Mouse (Mus musculus): ENCODE results near the gene Ralgapa1.

Gene Ralgapa1

GRCm38 (mm10) chr12:55820661-55821314 lies at the start of gene Ralgapa1:
Gene Ralgapa1 (minus strand): TSS chr12:55821167.
- DNase-seq (ENCODE audit: extremely low read depth, low read depth) = peak; percentile 76

- no peak for DNase-seq (ENCODE audit: extremely low read depth, low read depth)
Observed at GRCm38 (mm10) chr12:55869622-55870322, 48.8 kb upstream of the Ralgapa1 start.

DNA sequence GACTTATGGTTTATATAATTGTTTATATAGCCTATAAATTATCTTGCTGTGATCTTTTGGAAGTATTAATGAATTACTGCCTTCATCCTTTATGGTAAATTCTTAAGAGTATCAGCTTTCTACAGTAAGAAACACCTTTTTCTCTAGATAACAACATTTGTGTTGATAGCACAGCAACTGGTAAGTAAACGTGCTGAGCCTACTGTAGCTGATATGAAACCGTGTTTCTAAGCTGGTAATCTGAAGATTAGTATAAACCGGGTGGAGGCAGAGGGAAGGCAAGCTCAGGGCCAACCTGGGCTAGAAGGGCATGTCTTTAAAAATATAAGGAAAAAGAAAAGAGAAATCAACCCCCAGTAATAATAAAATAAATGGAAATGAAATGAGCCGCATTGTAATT lies 46.8 kb upstream of the Ralgapa1 start:
- DNase-seq (ENCODE audit: extremely low read depth, low read depth) = no peak

- no peak for DNase-seq (ENCODE audit: extremely low read depth, low read depth)
Observed at GRCm38 (mm10) chr12:55860631-55861030, 39.7 kb upstream of the Ralgapa1 start.

GRCm38 (mm10) chr12:55859409-55860349 lies 38.7 kb upstream of the Ralgapa1 start:
- DNase-seq (ENCODE audit: extremely low read depth, low read depth) = no peak

GRCm38 (mm10) chr12:55850650-55851049 lies 29.7 kb upstream of the Ralgapa1 start:
- no peak for DNase-seq (ENCODE audit: extremely low read depth, low read depth)

- no peak for DNase-seq (ENCODE audit: extremely low read depth, low read depth)
Observed at GRCm38 (mm10) chr12:55847851-55848250, 26.9 kb upstream of the Ralgapa1 start.

- no peak for DNase-seq (ENCODE audit: extremely low read depth, low read depth)
Observed at GRCm38 (mm10) chr12:55846741-55847140, 25.8 kb upstream of the Ralgapa1 start.

- no peak for DNase-seq (ENCODE audit: extremely low read depth, low read depth)
Observed at GRCm38 (mm10) chr12:55837495-55837894, 16.5 kb upstream of the Ralgapa1 start.

- peak; percentile 100 for DNase-seq (ENCODE audit: extremely low read depth, low read depth)
Observed at GRCm38 (mm10) chr12:55836199-55836951, 15.4 kb upstream of the Ralgapa1 start, which contains the start of gene Brms1l. Gene Brms1l (plus strand): TSS chr12:55836324.

- DNase-seq (ENCODE audit: extremely low read depth, low read depth) = no peak
Observed at GRCm38 (mm10) chr12:55835857-55836198, 14.9 kb upstream of the Ralgapa1 start.

GRCm38 (mm10) chr12:55834891-55835290 lies 13.9 kb upstream of the Ralgapa1 start:
- DNase-seq (ENCODE audit: extremely low read depth, low read depth) = no peak

GRCm38 (mm10) chr12:55833906-55834625 lies 13.1 kb upstream of the Ralgapa1 start:
- no peak for DNase-seq (ENCODE audit: extremely low read depth, low read depth)

DNA sequence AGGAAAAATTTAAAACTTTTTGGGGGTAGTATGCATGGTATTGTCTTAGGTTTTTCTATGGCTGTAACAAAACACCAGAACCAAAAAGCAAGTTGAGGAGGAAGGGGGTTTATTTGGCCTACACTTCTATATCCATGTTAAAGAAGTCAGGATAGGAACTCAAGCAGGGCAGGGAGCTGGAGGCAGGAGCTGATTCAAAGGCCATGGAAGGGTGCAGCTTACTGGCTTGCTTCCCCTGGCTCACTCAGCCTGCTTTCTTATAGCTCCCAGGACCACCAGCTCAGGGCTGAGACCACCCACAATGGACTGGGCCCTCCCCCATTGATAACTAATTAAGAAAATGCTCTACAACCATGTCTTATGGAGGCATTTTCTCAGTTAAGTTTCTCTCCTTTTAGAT lies 12.0 kb upstream of the Ralgapa1 start:
- no peak for DNase-seq (ENCODE audit: extremely low read depth, low read depth)

DNA sequence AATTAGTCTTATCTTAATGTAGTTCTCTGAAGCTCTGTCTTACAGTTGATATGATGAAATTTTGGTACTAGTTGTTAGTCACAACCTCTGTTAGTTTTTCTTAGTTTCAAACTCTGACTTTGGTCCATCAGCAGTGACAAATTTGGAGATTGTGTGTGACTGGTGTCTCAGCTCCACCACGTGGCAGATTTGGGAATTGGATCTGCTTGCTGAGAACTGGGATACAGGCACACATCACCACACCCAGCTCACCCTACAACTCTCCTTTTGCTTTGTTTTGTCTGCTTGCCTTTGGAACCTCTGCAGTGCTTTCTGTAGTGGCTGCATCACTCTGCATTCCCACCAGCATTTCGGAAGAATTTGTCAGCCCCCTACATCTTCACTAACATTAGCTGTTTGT lies 10.1 kb upstream of the Ralgapa1 start:
- no peak for DNase-seq (ENCODE audit: extremely low read depth, low read depth)

- DNase-seq (ENCODE audit: extremely low read depth, low read depth) = no peak
Observed at GRCm38 (mm10) chr12:55825537-55825936, 4.6 kb upstream of the Ralgapa1 start.

DNA sequence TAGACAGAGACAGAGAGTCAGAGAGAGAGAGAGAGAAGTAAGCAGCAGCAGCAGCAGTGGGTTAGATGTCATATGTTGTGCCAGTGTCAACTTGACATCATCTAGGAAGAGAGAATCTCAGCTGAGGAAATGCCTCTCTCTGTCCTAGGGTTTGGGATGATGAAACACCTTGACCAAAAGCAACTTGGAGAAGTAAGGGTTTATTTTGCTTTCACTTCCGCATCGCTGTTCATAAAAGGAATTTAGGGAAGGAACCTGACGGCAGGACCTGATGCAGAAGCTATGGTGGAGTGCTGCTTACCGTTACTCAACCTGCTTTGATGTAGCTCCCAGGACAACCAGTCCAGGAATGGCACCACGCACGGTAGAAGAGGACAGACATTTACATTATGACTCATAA lies 3.1 kb upstream of the Ralgapa1 start:
- no peak for DNase-seq (ENCODE audit: extremely low read depth, low read depth)

GRCm38 (mm10) chr12:55820119-55820660 lies 777 bp downstream of the Ralgapa1 start:
- DNase-seq (ENCODE audit: extremely low read depth, low read depth) = peak; percentile 44

- DNase-seq (ENCODE audit: extremely low read depth, low read depth) = no peak
Observed at GRCm38 (mm10) chr12:55816488-55816887, 4.5 kb downstream of the Ralgapa1 start.

GRCm38 (mm10) chr12:55805035-55805434 lies 15.9 kb downstream of the Ralgapa1 start:
- no peak for DNase-seq (ENCODE audit: extremely low read depth, low read depth)

Measured in MEL-GATA-1-ER (cell line).